Mouse (Mus musculus) thymus, postnatal 4 days (tissue): ENCODE measurements around the gene Pkd2l1.

Experiments
- DNase-seq: peaks from one replicate; pipeline ENCODE4 v3.0.0; 2021

The Pkd2l1 gene

DNA sequence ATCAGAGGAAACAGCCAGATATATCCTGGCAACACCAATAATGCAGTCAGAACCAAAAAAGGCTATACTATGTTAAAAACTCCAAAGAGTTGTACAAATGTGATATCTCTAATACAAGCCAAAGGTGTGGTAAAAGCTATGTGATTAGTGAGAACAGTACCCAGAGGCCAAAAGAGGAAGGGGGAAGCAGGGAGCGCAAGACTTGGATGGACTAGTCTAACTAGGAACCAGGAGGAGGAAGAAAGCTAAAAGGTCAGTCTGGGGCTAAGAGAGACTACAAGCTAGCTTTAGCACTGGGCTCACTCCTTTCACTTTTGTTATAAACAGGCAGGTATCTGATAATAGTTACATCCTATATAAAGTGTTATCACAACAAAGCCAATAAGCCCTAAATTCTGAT, 87.8 kb downstream of the Pkd2l1 start:
- no peak for DNase-seq

DNA sequence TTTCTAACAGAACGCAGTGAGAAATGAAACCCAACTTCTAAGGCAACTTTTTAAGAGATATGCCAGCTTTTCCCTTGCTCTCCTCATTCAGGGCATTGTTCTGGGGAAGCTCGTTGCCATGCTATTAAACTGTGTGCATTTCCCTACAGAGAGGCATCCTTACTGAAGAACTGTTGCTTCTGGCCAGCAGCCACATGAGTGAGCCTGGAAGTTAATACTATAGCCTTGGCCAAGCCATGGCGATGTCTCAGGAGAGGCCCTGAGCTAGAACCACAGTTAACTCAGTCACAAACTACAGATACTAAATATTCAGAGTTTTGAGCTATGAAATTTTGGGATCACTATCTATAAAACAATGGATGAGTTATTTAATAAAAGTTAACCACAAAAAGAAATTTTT, 89.2 kb downstream of the Pkd2l1 start:
- no peak for DNase-seq

DNA sequence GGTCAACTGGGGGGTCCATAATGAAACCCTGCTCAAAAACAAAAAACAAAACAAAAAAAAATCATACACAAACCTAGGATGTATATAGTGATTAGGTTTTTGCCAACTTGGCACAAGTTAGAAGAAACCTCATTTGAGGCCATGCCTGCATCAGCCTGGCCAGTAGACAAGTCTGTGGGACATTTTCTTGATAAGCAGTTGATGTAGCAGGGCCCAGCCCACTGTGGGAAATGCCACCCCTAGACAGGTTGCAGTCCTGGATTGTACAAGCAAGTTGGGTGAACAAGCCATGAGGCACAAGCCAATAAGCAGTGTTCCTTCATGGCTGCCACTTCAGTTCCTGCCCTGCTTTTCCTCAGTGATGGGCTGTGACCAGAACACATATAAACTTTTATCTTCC, 91.4 kb downstream of the Pkd2l1 start:
- DNase-seq, result no peak
